Mouse (Mus musculus) lung, adult 2 months (tissue): ENCODE results near the gene Sorbs2. TPM values are rescaled to one million over a fixed set of nuclear protein-coding genes. Genes with fewer than 3 reads are reported as not detected.

ENCODE experiments used
- DNase-seq: peaks from one replicate; pipeline ENCODE4 v3.0.0; 2022
- H3K4me1 ChIP-seq: fragments of 200-500 bp; 2 replicates; pipeline ENCODE4 v1.6.1; 2011; ENCODE audit warnings: low read length; ENCODE audit not compliant: control insufficient read depth, insufficient read depth
- H3K4me3 ChIP-seq: fragments of 200-500 bp; replicated peaks from 2 replicates; pipeline ENCODE3; 2011; ENCODE audit warnings: low read depth, mild to moderate bottlenecking, control low read depth, low read length; ENCODE audit errors: extremely low read depth
- CTCF ChIP-seq: fragments of 200-500 bp; IDR thresholded peaks from 2 replicates; pipeline ENCODE4 v1.5.1; 2011; ENCODE audit warnings: mild to moderate bottlenecking, low read length, control low read depth; ENCODE audit not compliant: insufficient read depth
- POLR2A ChIP-seq: fragments of 200-500 bp; IDR thresholded peaks from 2 replicates; pipeline ENCODE4 v1.6.1; 2011; ENCODE audit warnings: low read depth, mild to moderate bottlenecking, control low read depth, low read length, borderline replicate concordance; ENCODE audit errors: extremely low read depth
- WGBS: fragments of 180-500 bp; shearing (Covaris S2); methylation state at CpG from one replicate; pipeline ENCODE4 v1.1.7; 2018; 5-methylcytosine and 5-hydroxymethylcytosine counted together
- polyA plus RNA-seq: library from polyadenylated mRNA; depleted of rRNA; stranded (reverse); fragments of >200 nt; gene quantifications from 2 replicates; pipeline ENCODE4 v1.2.3, GENCODE M21; 2012

Gene Sorbs2
- polyA plus RNA-seq, 1 experiment: 10.1 TPM

DNA sequence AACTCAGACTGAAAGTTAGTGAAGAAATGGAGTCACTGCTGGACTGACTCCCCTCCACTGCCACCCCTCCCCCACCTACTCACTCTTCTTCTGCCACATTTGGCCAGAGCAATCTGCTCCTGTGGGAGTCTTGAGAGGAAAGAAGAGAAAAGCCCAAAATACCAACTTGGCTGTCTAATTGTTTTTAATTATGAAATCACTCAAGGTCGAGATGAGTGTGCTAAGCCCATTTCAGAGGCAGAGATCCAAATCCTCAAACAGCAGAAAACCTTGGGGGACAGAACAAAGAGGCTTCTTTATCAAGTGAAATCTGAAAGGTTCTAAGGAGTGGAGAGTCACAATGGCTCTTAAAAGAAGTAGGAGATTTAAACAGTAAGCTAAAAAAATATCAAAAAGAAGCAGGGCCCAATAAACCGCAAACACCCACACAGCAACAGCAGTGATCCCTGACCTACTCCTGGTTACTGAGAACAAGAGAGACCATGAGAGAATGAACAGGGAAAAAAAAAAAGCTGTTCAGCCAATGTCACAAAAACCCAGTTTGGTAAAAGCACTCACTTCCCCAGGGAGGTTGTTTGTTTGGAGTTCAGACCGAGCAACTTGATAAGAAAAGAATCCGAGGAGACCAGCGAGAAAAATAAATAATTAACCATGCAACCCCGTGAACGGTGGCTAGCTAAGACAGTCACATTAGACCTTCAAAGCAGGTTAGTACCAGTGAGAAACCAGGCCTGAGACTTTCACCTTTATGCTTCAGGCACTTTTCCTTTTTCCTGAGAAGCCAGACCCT lies 103.0 kb downstream of the Sorbs2 start:
- DNase-seq: no peak
- H3K4me1 ChIP-seq: no peaks in the 10 kb centered on the region; the same call in 1 of the 2 replicates
- TF ChIP-seq CTCF (no peak), POLR2A (no peak)
- H3K4me3 ChIP-seq: no peak overlapping the region
- WGBS: 25% methylated on average over 7 of the region's 7 CpGs

DNA sequence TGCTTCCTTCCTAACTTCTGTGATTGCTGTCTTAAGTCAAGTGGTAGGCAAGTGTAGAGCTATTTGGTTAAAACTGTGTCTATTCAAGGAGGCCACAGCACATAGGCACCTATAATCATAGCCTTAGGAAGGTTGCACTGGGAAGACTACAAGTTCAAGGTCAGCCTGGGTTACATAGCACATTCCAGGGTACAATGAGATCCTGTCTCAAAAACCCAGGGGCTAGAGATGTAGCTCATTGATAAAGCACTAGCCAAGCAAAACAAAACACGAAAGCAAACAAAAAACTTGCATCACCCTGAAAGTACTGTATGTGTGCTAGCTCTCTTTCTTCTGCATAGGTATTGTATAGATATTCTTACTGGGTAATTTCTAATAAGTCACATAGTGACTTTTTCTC lies 103.7 kb downstream of the Sorbs2 start:
- Histone ChIP-seq H3K4me1 (no peaks in the 10 kb centered on the region; the same call in 1 of the 2 replicates), H3K4me3 (no peak overlapping the region)
- TF ChIP-seq CTCF (no peak), POLR2A (no peak)
- 71% methylated on average over 1 of the region's 1 CpGs for WGBS
- no peak for DNase-seq

DNA sequence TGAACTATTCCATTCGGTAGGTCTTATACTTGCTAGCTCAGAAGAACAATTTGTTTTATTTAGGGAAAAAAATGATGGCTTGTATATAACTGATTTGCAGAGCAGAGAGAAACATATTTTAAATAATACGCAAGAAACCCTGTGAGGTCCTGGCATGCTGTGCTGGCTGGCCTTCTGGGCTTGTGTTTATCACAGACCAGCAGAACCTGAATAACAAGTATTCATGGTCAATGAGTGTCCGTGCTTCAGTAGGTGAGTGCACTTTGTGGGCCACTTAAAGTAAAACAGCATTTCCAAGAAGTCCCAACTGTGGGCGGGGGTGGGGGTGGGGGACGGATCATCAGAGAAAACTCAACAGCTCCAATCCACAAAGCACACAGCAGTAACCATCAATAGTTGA lies 107.0 kb downstream of the Sorbs2 start:
- H3K4me1 ChIP-seq: no peaks in the 10 kb centered on the region; the same call in 1 of the 2 replicates
- DNase-seq: peak; percentile 57
- 45% methylated on average over 5 of the region's 5 CpGs for WGBS
- TF ChIP-seq CTCF (no peak), POLR2A (no peak)
- H3K4me3 ChIP-seq: no peak overlapping the region

DNA sequence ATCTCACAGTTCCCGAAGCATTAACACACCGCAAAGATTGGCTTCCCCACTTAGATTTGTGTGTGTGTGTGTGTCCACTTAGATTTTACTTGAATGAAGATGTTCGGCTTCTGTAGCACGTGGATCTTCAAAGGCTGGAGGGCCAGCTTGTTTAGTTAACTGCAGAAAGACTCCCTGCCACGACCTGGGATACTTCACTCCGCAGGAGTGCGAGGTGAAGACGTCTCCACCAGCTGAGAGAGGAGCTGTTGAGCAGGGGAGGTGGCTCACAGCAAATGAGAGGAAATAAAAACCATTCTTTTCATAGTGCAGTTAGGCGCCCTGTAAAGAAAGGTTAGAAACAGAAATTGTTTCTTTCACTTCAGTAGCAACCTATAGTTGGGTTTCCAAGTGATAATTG lies 107.5 kb downstream of the Sorbs2 start:
- WGBS: 19% methylated on average over 9 of the region's 9 CpGs
- H3K4me3 ChIP-seq: no peak overlapping the region
- TF ChIP-seq CTCF: no peak
- no peak for TF ChIP-seq POLR2A
- DNase-seq: no peak
- H3K4me1 ChIP-seq: no peaks in the 10 kb centered on the region; the same call in 1 of the 2 replicates

DNA sequence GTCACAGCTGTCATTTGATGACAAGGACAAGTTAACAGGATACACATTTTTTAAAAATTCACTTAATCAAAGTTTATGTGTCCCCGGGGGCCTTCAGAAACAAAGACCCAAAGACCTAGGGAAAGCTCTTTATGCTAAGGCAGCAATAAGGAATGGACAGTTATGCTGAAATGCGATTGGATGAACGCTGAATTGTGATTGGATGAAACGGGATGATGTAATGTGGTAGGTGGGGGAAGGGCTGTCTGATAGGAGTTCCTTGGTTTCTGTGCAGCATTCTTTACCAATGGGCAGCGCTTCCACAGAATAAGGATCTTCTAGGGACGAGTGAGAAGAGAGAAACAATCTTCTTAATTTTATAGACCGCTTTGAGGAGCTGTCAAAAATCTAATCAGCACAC lies 108.0 kb downstream of the Sorbs2 start:
- TF ChIP-seq POLR2A (no peak), CTCF (no peak)
- 43% methylated on average over 7 of the region's 7 CpGs for WGBS

GRCm38 (mm10) chr8:45621576-45622178 lies 114.1 kb downstream of the Sorbs2 start:
- H3K4me1 ChIP-seq: no peaks in the 10 kb centered on the region
- no peak overlapping the region for H3K4me3 ChIP-seq
- DNase-seq: no peak
- TF ChIP-seq CTCF (no peak), POLR2A (no peak)
- WGBS: 64% methylated on average over 15 of the region's 15 CpGs

More for the DNA sequence above, 108.0 kb downstream of the Sorbs2 start:
- DNase-seq: no peak
- Histone ChIP-seq H3K4me1 (no peaks in the 10 kb centered on the region; the same call in 1 of the 2 replicates), H3K4me3 (no peak overlapping the region)

GRCm38 (mm10) chr8:45626406-45626805 lies 118.8 kb downstream of the Sorbs2 start:
- WGBS: 43% methylated on average over 5 of the region's 5 CpGs
- H3K4me3 ChIP-seq: no peak overlapping the region

GRCm38 (mm10) chr8:45627246-45628241 lies 120.0 kb downstream of the Sorbs2 start:
- no peaks in the 10 kb centered on the region for H3K4me1 ChIP-seq
- no peak for TF ChIP-seq CTCF
- no peak for TF ChIP-seq POLR2A
- peak overlapping the region; percentile 49 for H3K4me3 ChIP-seq
- DNase-seq: peak; percentile 24
- 5% methylated on average over 28 of the region's 28 CpGs for WGBS

More at GRCm38 (mm10) chr8:45626406-45626805, 118.8 kb downstream of the Sorbs2 start:
- H3K4me1 ChIP-seq: no peaks in the 10 kb centered on the region
- TF ChIP-seq CTCF (no peak), POLR2A (no peak)
- DNase-seq: no peak

- 33% methylated on average over 9 of the region's 9 CpGs for WGBS
- H3K4me3 ChIP-seq: no peak overlapping the region
- no peaks in the 10 kb centered on the region for H3K4me1 ChIP-seq
- no peak for DNase-seq
- TF ChIP-seq POLR2A (no peak), CTCF (no peak)
Measured at GRCm38 (mm10) chr8:45628421-45629065, 121.0 kb downstream of the Sorbs2 start.
